Mouse (Mus musculus) telencephalon, adult 2 months (tissue): Measurements from ENCODE around the gene Mvp.

Experiments used
- DNase-seq: peaks from one replicate; pipeline ENCODE4 v3.0.0-alpha.2; 2011; ENCODE audit warnings: low read depth, low spot score

Mvp gene

DNA sequence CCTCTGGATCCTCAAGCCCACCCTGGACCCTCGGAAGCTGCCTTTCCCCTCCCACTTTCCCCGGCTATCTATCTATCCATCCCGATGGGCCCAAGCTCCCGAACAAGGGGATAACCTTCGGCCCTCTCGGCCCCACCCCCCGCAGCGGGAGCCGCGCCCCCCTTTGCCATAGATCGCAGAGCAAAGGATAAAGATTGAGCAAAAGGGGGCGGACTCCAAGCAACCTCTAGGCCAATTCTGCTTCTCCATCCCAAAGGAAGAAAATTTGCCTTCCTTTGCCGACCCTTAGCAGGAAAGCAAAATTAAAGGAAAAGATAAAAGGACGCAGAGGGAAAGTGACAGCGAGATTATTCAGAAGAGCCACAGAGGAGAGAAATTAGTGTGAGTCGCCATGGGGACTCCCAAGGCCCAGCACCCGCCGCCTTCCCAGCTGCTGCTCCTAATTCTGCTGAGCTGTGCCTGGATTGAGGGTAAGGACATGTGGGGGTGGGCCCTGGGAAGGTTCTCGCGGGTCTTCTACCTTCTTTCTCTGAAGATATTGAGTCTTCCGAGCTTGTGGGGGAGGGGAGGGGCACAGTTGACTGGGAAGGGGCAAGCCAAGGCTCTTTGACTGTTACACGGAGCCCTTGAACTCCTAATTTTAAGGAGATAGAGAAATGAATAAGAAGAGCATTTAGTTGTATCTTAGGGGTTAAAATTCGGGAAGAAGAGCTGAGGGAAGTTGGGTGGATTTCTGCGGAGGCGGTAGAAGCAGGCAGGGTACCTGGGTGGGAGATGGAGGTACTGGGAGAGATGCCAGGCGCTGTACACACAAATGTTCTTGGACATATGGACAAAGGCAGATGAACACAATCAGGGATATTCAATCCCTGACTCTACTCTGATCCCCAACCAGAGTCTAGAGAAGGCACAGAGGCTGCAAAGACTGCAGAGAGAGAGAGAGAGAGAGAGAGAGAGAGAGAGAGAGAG is 63.5 kb downstream of the Mvp start:
- DNase-seq, result no peak

DNA sequence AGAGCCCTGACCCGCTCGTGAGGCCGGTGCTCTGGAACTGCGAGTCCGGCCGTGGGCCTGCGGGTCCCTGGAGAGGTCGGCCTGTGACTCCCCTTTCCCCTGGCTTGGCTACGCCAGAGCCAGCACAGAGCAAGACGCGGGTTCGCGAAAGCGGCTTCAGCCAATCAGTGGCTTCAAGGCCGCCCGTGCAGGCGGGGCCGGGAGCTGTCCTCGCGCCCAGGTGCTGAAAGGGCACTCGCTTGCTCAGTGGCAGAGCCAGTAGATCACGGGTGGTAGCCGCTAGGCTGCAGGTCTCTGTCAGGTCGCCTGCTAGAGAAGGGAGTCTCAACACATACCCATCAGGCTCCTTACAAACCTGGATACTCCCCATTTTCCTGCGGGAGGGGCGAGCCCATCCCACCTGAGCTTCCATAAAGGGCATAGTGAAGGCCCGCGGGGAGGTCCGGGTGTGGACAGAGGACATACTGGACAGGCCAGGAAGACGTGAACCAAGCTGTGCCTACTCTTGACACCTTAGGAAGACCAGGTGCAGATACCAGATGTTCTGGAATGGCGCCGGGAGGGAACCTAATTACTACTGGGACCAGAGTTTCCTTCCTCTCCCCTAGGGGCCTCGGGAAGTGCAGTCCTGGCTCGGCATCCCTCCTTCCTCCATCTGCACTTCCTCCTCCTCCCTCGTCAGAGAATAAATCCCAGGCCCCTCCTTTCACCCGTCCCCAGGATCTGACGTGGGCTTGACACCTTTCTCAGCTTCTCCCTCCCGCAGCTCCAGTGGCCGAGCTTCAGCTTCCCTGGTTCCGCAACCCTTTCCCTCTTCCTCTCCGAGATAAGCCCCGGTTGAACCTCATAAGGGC is 64.4 kb downstream of the Mvp start, which contains the start of gene Sez6l2:
TSS of gene Sez6l2 (plus strand) at position 771 of the 854 bp plus-strand sequence.
- peak; percentile 93 for DNase-seq

DNA sequence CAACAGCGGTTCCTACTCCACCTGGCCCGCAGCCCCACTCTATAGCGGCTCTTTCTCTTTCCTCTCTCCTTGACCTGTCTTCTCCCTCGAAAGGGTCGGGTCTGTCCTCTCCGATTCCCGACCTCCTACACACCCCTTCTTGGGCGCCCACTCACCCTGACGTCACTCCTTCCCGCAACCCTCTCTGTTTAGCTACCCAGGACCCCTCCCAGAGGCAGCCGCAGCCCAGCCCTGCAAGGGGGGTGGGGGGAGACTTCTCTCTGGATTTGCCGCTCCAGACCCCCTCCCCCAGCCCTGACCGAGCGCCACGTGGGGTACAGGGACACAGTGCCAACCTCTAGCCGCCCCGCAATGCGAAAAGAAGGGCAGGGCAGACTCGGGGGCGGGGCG is 65.0 kb downstream of the Mvp start, which contains the start of gene Asphd1:
TSS of gene Asphd1 (minus strand) at position 180 of the 390 bp plus-strand sequence.
- DNase-seq, result no peak

DNA sequence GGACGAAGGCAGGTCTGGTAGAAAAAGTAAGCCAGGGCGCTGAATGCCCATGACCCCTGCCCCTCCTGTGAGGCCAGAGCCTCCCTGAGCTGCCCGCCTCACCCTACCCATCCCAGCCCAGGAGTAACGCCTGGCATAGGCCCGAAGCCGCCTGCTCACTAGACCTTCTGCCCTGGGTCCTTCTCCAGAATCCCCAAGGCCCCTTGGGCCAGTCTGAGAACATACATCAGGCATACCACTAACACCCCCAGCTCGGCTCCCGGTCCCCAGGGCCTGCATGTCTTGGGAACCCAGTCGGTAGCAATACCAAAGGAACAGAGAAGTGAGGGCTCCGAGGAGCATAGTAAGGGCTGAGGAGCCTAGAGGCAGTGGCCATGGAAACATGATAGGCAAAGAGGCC is 65.8 kb downstream of the Mvp start:
- no peak for DNase-seq

DNA sequence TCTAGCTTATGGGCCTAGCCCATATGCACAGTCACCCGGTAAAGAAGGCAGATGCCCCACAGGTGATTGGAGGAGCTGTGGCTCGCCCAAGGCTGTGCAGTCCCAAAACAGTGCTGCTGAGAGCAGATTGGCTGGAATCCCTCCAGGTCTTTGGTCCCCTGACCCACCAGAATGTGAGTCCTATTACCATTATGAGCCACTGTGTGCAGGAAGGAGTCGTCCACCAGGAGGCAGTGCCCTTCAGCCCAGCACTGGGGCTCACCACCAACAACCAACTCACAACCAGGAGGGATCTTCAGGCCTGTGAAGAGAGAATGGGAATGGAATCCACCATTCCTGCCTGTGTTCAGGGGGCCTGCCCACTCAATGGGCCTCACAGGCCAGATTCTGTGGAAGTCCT is 67.9 kb downstream of the Mvp start:
- DNase-seq, result no peak

DNA sequence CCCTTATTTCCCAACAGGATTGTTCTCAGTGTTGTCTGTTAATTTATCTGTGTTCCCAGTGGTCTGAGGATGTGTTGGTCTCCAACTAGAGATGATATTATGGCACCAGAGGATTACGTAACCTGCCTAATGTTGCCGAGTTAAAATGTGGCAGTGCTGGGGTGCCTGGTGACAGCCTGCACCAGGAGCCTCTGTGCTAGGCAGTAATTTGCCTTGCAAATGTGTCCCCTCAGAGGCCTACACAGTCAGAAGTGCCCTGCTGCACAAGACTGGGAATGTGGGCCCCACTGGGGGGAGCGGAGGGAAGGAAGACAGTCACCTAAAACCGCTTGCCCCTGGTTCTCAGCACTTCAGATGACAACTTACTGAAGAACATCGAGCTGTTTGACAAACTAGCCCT is 72.6 kb downstream of the Mvp start:
- DNase-seq, result peak; percentile 62

DNA sequence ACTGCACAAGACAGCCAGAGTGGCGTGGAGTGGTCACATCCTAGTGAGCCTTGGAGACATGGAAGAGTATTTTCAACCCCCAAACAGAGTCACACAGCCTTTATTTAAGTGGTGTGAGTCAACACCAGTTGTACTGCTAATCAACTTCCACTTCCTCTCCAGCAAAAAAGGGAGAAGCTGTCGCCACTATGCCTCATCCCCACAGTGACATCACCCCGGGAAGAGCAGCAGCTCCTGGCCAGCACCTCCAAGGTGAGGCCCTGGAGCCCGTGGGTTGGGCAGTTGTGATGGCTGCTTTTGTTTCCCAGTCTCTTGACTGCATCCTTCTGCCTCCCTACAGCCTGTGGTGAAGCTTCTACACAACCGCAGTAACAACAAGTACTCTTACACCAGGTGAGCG is 73.2 kb downstream of the Mvp start:
- DNase-seq, result no peak
